ENCODE assay signal across 9 mouse cellular contexts in genomic region chrX:56531266-56531665, GRCm38 (mm10). TPM values are rescaled to one million over a fixed set of nuclear protein-coding genes. Genes with fewer than 3 reads are reported as not detected.
A peak's percentile ranks its signal among the peaks of the same experiment; 100 is the strongest.
DNase-seq lines count a peak whose midpoint lies in the region; ATAC-seq and TF ChIP-seq lines count a peak whose summit lies in the region.
"Had no signal": no experiment of that assay in that cellular context is flagged by ENCODE, and none has a peak within 500 bp of the region (broad histone marks: within the 10 kb centered on the region; RNA-seq: fewer than 3 reads in every experiment).

No protein-coding gene starts in this region.

- no peak overlapping the region for H3K4me2 ChIP-seq in kidney, embryonic 14.5 days (replicated peaks; ENCODE audit: low read depth, low read length)
- H3K4me2 ChIP-seq in forebrain, embryonic 11.5 days (ENCODE audit: low read depth, low read length, severe bottlenecking) = no peak overlapping the region
- H3K4me2 ChIP-seq: embryonic facial prominence, embryonic 15.5 days had no signal

- DNase-seq in kidney, adult 18-20 months = peak; percentile 73
- peak; percentile 73 for DNase-seq in forebrain, embryonic 11.5 days (ENCODE audit: low spot score)
- DNase-seq in kidney, adult 8-10 months = peak; percentile 24 to 67
- peak; percentile 26 for DNase-seq in liver, adult 2 months (ENCODE audit: extremely low read depth, low read depth, low spot score)
- peak; percentile 2 for DNase-seq in retina, adult 2 months (ENCODE audit: low read depth, low spot score)
- DNase-seq in thymus, postnatal 25 days = peak; percentile 51

- H3K27me3 ChIP-seq in kidney, embryonic 14.5 days (ENCODE audit: control insufficient read depth, insufficient read depth, low read length) = no peaks in the 10 kb centered on the region
- H3K27me3 ChIP-seq in forebrain, embryonic 11.5 days (ENCODE audit: control insufficient read depth, insufficient read depth, low read length) = no peaks in the 10 kb centered on the region
- H3K27me3 ChIP-seq in liver, adult 2 months (ENCODE audit: control insufficient read depth, insufficient read depth, low read length) = no peaks in the 10 kb centered on the region
- H3K27me3 ChIP-seq: embryonic facial prominence, embryonic 15.5 days had no signal

- peak; percentile 55; the same call in 1 of the 2 replicates for TF ChIP-seq CTCF in bone marrow, adult 2 months (IDR thresholded peaks at IDR 0.05; ENCODE audit: control insufficient read depth, insufficient read depth, low read length)
- peak; percentile 67 for TF ChIP-seq CTCF in liver, adult 2 months (IDR thresholded peaks at IDR 0.05; ENCODE audit: low read depth, low read length)

- no peaks in the 10 kb centered on the region for H3K36me3 ChIP-seq in kidney, embryonic 14.5 days (ENCODE audit: control insufficient read depth, insufficient read depth, low read length)
- H3K36me3 ChIP-seq in forebrain, embryonic 11.5 days (ENCODE audit: control insufficient read depth, insufficient read depth, low read length) = no peaks in the 10 kb centered on the region
- no peaks in the 10 kb centered on the region for H3K36me3 ChIP-seq in liver, adult 2 months (ENCODE audit: control insufficient read depth, insufficient read depth, low read length)
- H3K36me3 ChIP-seq: embryonic facial prominence, embryonic 15.5 days had no signal

- no peaks in the 10 kb centered on the region for H3K4me1 ChIP-seq in kidney, embryonic 14.5 days (ENCODE audit: control insufficient read depth, insufficient read depth, low read length)
- H3K4me1 ChIP-seq in bone marrow, adult 2 months (ENCODE audit: control insufficient read depth, insufficient read depth, low read length) = no peaks in the 10 kb centered on the region
- no peaks in the 10 kb centered on the region for H3K4me1 ChIP-seq in forebrain, embryonic 11.5 days (replicated peaks; ENCODE audit: control insufficient read depth, insufficient read depth, low read length)
- no peaks in the 10 kb centered on the region for H3K4me1 ChIP-seq in liver, adult 2 months (ENCODE audit: control insufficient read depth, insufficient read depth, low read length)
- H3K4me1 ChIP-seq: embryonic facial prominence, embryonic 15.5 days had no signal

- no peaks in the 10 kb centered on the region for H3K9me3 ChIP-seq in kidney, embryonic 14.5 days (ENCODE audit: control insufficient read depth, low read length)
- no peaks in the 10 kb centered on the region for H3K9me3 ChIP-seq in forebrain, embryonic 11.5 days (ENCODE audit: control insufficient read depth, low read length)
- H3K9me3 ChIP-seq: embryonic facial prominence, embryonic 15.5 days had no signal

- no peak overlapping the region for H3K27ac ChIP-seq in kidney, embryonic 14.5 days (ENCODE audit: low read depth, low read length)
- H3K27ac ChIP-seq in bone marrow, adult 2 months (ENCODE audit: control insufficient read depth, insufficient read depth, low read depth, low read length, poor library complexity) = no peak overlapping the region
- H3K27ac ChIP-seq in forebrain, embryonic 11.5 days (ENCODE audit: low read depth, low read length) = no peak overlapping the region
- no peak overlapping the region for H3K27ac ChIP-seq in liver, adult 2 months (replicated peaks; ENCODE audit: insufficient read depth, low read depth, low read length)
- H3K27ac ChIP-seq: embryonic facial prominence, embryonic 15.5 days had no signal

- TF ChIP-seq POLR2A in bone marrow, adult 2 months (IDR thresholded peaks at IDR 0.05; ENCODE audit: borderline replicate concordance, control insufficient read depth, low read depth, low read length) = no peak
- TF ChIP-seq POLR2A in liver, adult 2 months (IDR thresholded peaks at IDR 0.05; ENCODE audit: extremely low read depth, insufficient read depth, low read length) = no peak

- H3K4me3 ChIP-seq in kidney, embryonic 14.5 days (ENCODE audit: low read length) = no peak overlapping the region
- H3K4me3 ChIP-seq in bone marrow, adult 2 months (replicated peaks; ENCODE audit: control insufficient read depth, low read depth, low read length) = no peak overlapping the region
- H3K4me3 ChIP-seq in forebrain, embryonic 11.5 days (ENCODE audit: low read depth, low read length) = no peak overlapping the region
- no peak overlapping the region for H3K4me3 ChIP-seq in liver, adult 2 months (ENCODE audit: insufficient read depth, low read depth, low read length)
- H3K4me3 ChIP-seq: embryonic facial prominence, embryonic 15.5 days had no signal

- no peaks in the 10 kb centered on the region for H3K79me2 ChIP-seq in liver, adult 2 months (ENCODE audit: control insufficient read depth, insufficient read depth, low read length)

- no peak overlapping the region for H3K9ac ChIP-seq in kidney, embryonic 14.5 days (ENCODE audit: low read depth, low read length)
- no peak overlapping the region for H3K9ac ChIP-seq in forebrain, embryonic 11.5 days (ENCODE audit: low read length)
- H3K9ac ChIP-seq in liver, adult 2 months (ENCODE audit: low read depth, low read length) = no peak overlapping the region
- H3K9ac ChIP-seq: embryonic facial prominence, embryonic 15.5 days had no signal

- 16% methylated on average over 3 of the region's 3 CpGs for WGBS in kidney, embryonic 14.5 days
- 6% methylated on average over 3 of the region's 3 CpGs for WGBS in bone marrow, adult 2 months
- WGBS in forebrain, embryonic 11.5 days = 2% methylated on average over 3 of the region's 3 CpGs
- WGBS in liver, adult 2 months = 4% methylated on average over 3 of the region's 3 CpGs

- no peak for ATAC-seq in kidney, embryonic 14.5 days (ENCODE audit: low FRiP score, low TSS enrichment)
- no peak for ATAC-seq in forebrain, embryonic 11.5 days (replicated peaks; ENCODE audit: low FRiP score)

RNA-seq across cellular contexts. Expression of gene Gm10477, which starts 6.7 kb away (rescaled TPM):
- polyA plus RNA-seq in kidney, embryonic 14.5 days (2014; fragmentation: Nextera tagmentation; extraction: Ambion mirVana) = not detected in 2 replicates
- not detected in 2 replicates for polyA plus RNA-seq in bone marrow, adult 2 months (2011; ENCODE audit: insufficient read depth, insufficient read length, low replicate concordance, missing spikeins)
- not detected in 2 replicates for polyA plus RNA-seq in forebrain, embryonic 11.5 days (2014; fragmentation: Nextera tagmentation; extraction: Ambion mirVana)
- not detected in 2 replicates for total RNA-seq in liver, adult 2 months (2014; rRNA removed)
- not detected in 2 replicates for polyA plus RNA-seq in liver, adult 2 months (2012; rRNA removed)
- polyA plus RNA-seq: embryonic facial prominence, embryonic 15.5 days had no signal

RNA-seq across cellular contexts. Expression of gene Gm648, which starts 18.1 kb away (rescaled TPM):
- not detected in 2 replicates for polyA plus RNA-seq in kidney, embryonic 14.5 days (2014; fragmentation: Nextera tagmentation; extraction: Ambion mirVana)
- not detected in 2 replicates for polyA plus RNA-seq in bone marrow, adult 2 months (2011; ENCODE audit: insufficient read depth, insufficient read length, low replicate concordance, missing spikeins)
- 0.19 TPM in 1 of 2 replicates, not detected in the other for polyA plus RNA-seq in forebrain, embryonic 11.5 days (2014; fragmentation: Nextera tagmentation; extraction: Ambion mirVana)
- not detected in 2 replicates for total RNA-seq in liver, adult 2 months (2014; rRNA removed)
- not detected in 2 replicates for polyA plus RNA-seq in liver, adult 2 months (2012; rRNA removed)

Comparison
In these comparisons a context has a peak if more than half of its experiments do, and no peak if none do; other contexts are left out.
1. DNase-seq: peak in every context shown above with its lines; median percentile 73 in kidney, adult 18-20 months; 73 in forebrain, embryonic 11.5 days; 51 in thymus, postnatal 25 days; 46 in kidney, adult 8-10 months; 26 in liver, adult 2 months; 2 in retina, adult 2 months.